In genomic region chr4:131996985-131997384, GRCm38 (mm10) we compare ENCODE assay signal across 9 mouse cellular contexts.
DNase-seq lines count a peak whose midpoint lies in the region; ATAC-seq and TF ChIP-seq lines count a peak whose summit lies in the region.
"Had no signal": no experiment of that assay in that cellular context is flagged by ENCODE, and none has a peak within 500 bp of the region (broad histone marks: within the 10 kb centered on the region; RNA-seq: fewer than 3 reads in every experiment).

No protein-coding gene starts in this region.

- peak; percentile 22 to 57 for DNase-seq in cerebellum, postnatal 14 days
- no peak for DNase-seq in cerebellum, adult 9-11 months
- peak; percentile 36 for DNase-seq in retina, embryonic 14.5 days (ENCODE audit: low spot score)
- no peak for DNase-seq in retina, postnatal 1 day
- peak; percentile 19 for DNase-seq in heart, postnatal 4 days
- DNase-seq in left cerebral cortex, adult 18-20 months (ENCODE audit: low spot score in 2 of 2), result no peak

- no peak overlapping the region for H3K4me3 ChIP-seq in intestine, postnatal 0 days (ENCODE audit: low read depth, low read length)
- H3K4me3 ChIP-seq in intestine, embryonic 15.5 days (replicated peaks), result no peak overlapping the region
- H3K4me3 ChIP-seq: myocyte had no signal

- no peak overlapping the region for H3K4me2 ChIP-seq in intestine, postnatal 0 days (replicated peaks; ENCODE audit: low read depth)
- H3K4me2 ChIP-seq in intestine, embryonic 15.5 days (replicated peaks), result no peak overlapping the region

- peaks cover 18% of the 10 kb centered on the region; the same call in 1 of the 2 replicates for H3K36me3 ChIP-seq in intestine, postnatal 0 days (ENCODE audit: control insufficient read depth, insufficient read depth)
- H3K36me3 ChIP-seq in intestine, embryonic 15.5 days, result peaks cover 4% of the 10 kb centered on the region; the same call in 1 of the 2 replicates

- no peaks in the 10 kb centered on the region for H3K9me3 ChIP-seq in intestine, postnatal 0 days (ENCODE audit: control insufficient read depth)
- H3K9me3 ChIP-seq in intestine, embryonic 15.5 days, result no peaks in the 10 kb centered on the region

- no peaks in the 10 kb centered on the region for H3K27me3 ChIP-seq in intestine, postnatal 0 days (replicated peaks; ENCODE audit: control insufficient read depth, insufficient read depth, low read length)
- no peaks in the 10 kb centered on the region for H3K27me3 ChIP-seq in intestine, embryonic 15.5 days (replicated peaks)

- no peaks in the 10 kb centered on the region for H3K4me1 ChIP-seq in intestine, postnatal 0 days (replicated peaks; ENCODE audit: control insufficient read depth, insufficient read depth, low read length)
- no peaks in the 10 kb centered on the region for H3K4me1 ChIP-seq in intestine, embryonic 15.5 days (replicated peaks)

- no peak overlapping the region for H3K9ac ChIP-seq in intestine, postnatal 0 days (ENCODE audit: low read depth, low read length)
- no peak overlapping the region for H3K9ac ChIP-seq in intestine, embryonic 15.5 days

- no peak for ATAC-seq in intestine, postnatal 0 days
- no peak for ATAC-seq in intestine, embryonic 15.5 days

- peak; percentile 61 for TF ChIP-seq CTCF in intestine, postnatal 0 days (IDR thresholded peaks at IDR 0.05; ENCODE audit: low read depth)

- WGBS in intestine, postnatal 0 days, result 64% methylated on average over 5 of the region's 5 CpGs
- 59% methylated on average over 5 of the region's 5 CpGs for WGBS in intestine, embryonic 15.5 days

- H3K27ac ChIP-seq in intestine, postnatal 0 days (ENCODE audit: low read depth, low read length), result no peak overlapping the region
- H3K27ac ChIP-seq in intestine, embryonic 15.5 days, result no peak overlapping the region

Comparison
In these comparisons a context has a peak if more than half of its experiments do, and no peak if none do; other contexts are left out.
1. DNase-seq: peak in cerebellum, postnatal 14 days (2 of 2), retina, embryonic 14.5 days (single experiment) and heart, postnatal 4 days (single experiment); none in cerebellum, adult 9-11 months (single experiment), retina, postnatal 1 day (single experiment) and left cerebral cortex, adult 18-20 months (0 of 2).